Mouse (Mus musculus): Measurements from ENCODE around the gene Clmn.

DNA sequence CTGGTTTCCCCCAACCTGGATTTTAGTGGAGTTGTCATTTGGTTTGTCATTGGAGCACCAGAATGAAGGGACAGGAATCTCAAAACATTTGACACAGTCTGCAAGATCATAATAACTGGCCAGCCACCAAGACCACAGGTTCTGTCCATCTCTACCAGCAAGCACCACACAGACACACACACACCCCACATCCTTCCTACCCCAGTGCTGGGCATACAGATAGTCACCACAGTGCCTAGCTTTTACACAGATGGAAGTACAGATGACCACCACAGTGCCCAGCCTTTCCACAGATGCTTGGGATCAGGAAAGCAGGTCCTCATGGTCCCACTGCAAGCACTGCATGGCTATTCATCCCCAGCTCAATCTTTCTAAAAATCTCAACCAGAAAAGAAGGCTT is 131.7 kb downstream of the Clmn start:
- TF ChIP-seq CTCF (IDR thresholded peaks at IDR 0.05; ENCODE audit: control insufficient read depth, insufficient read depth, low read length) (no peak), POLR2A (IDR thresholded peaks at IDR 0.05; ENCODE audit: borderline replicate concordance, control insufficient read depth, low read depth, low read length) (no peak)

Measured in bone marrow, adult 2 months (tissue).